Mouse (Mus musculus) subcutaneous adipose tissue, adult 2 months (tissue): ENCODE measurements around the gene Prm1. TPM values are rescaled to one million over a fixed set of nuclear protein-coding genes. Genes with fewer than 3 reads are reported as not detected.

Source experiments
- polyA plus RNA-seq: library from polyadenylated mRNA; depleted of rRNA; stranded (reverse); fragments of >200 nt; gene quantifications from 2 replicates; pipeline ENCODE4 v1.2.3, GENCODE M21; 2012; ENCODE audit warnings: low replicate concordance; rRNA removed

The Prm1 gene
- 0.51 TPM in 1 of 2 replicates, not detected in the other for polyA plus RNA-seq

DNA sequence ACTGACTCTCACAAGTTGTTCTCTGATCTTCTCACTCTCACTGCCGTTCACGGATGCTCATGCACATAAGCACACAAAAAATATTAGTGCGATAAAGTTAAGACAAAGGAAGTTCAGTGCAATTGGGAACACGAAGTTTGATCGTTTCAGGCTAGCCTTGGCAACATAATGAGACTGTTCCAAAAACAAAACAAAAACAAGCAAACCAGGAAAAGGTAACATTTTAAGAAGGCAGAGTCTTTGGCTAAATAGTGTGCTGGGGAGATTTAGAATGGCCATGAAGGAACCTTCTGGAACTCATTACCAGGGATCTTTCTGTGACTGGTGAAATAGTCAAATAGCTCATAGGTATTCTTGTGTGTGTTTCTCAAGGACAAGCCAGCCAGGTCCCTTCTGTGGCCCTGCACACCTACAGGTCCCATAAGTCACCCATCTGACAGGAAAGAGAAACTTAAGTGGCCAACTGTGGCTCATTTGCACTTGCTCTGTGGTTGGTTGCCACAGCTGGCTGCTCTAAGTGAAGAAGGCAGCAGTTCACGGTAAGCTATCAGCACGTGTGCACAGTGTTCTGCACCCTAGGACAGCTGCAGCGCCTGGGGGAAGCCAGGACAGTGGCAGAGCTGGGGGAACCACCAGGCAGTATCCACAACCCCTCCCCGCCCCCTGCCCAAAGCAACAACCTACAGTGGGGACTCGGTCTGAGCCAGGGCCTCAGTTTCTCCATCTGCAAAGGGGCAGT lies at the start of gene Prm1:
TSS of gene Prm1 (minus strand) at position 51 of the 739 bp plus-strand sequence.

GRCm38 (mm10) chr16:10834911-10835587 lies 29.4 kb upstream of the Prm1 start, which contains the start of gene Rmi2:
Rmi2 (plus strand) TSS chr16:10835059.

DNA sequence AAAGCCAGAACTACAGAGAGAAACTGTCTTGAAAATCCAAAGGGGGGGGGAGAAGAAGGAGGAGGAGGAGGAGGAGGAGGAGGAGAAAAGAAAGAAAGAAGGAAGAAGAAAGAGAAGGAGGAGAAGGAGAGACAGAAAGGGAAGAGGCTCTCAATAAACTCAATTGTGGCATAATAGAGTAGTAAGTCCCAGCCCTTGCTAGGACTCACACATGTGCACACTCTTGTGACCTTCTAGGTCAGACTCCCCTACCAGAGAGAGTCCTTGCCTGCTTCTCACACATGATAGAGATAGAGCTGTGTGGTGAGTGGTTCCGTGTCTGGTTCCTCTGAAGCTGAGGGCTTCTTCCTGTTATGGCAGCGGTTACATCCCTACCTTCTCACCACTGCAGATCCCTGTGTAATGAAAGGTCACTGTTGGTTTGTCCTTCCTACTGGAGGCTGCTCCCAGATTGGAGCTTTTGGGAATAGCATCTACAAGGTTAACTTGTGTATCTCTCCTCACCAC lies 7.3 kb upstream of the Prm1 start, which contains the start of gene Gm11172:
TSS of gene Gm11172 (plus strand) at position 51 of the 507 bp plus-strand sequence.

GRCm38 (mm10) chr16:10796034-10796433 lies 9.6 kb downstream of the Prm1 start, which contains the start of gene Prm2:
Prm2 (minus strand) TSS chr16:10796134.

GRCm38 (mm10) chr16:10790702-10791101 lies 14.9 kb downstream of the Prm1 start, which contains the start of gene Prm3:
Prm3 (minus strand) TSS chr16:10790914.

DNA sequence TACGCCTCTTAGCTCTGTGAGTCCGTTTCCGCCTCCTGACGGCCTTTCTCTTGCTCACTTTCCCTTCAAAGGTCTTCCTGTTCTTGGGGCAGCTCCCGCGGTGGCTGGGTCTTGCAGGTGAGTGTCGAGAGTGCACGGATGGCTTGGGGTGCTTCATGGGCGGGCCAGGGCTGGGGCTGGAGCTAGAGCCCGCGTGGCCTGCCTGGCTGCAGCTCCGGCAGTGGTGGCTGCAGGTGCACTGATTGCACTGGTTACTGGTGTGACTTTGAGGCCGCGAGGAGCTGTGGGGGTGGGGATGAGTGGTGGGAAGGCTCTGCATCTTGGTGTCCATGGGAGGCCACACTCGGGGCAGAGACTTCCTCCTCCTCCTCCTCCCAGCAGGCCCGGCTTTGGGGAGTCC lies 17.4 kb downstream of the Prm1 start, which contains the start of gene Tnp2:
TSS of gene Tnp2 (minus strand) at position 390 of the 400 bp plus-strand sequence.

GRCm38 (mm10) chr16:10785371-10786231 lies 20.0 kb downstream of the Prm1 start, which contains the start of gene Socs1:
Socs1 (minus strand) TSS chr16:10785536.

Other genes with a start within 250 kb of the Prm1 start
- gene Socs1, start 20.3 kb downstream of the Prm1 start, polyA plus RNA-seq = 2.0 and 16.1 TPM in 2 replicates
- 0.48 TPM in 1 of 2 replicates, not detected in the other for gene Tnp2, start 17.2 kb downstream of the Prm1 start, polyA plus RNA-seq
- gene Prm3, start 14.9 kb downstream of the Prm1 start, polyA plus RNA-seq = not detected in 2 replicates
- not detected in 2 replicates for gene Prm2, start 9.7 kb downstream of the Prm1 start, polyA plus RNA-seq
- gene Gm11172, start 7.1 kb upstream of the Prm1 start, polyA plus RNA-seq = not detected in 2 replicates
- gene Rmi2, start 29.2 kb upstream of the Prm1 start, polyA plus RNA-seq = 0.13 and 0.91 TPM in 2 replicates